ENCODE assay signal across 14 mouse cellular contexts in the genomic region with DNA sequence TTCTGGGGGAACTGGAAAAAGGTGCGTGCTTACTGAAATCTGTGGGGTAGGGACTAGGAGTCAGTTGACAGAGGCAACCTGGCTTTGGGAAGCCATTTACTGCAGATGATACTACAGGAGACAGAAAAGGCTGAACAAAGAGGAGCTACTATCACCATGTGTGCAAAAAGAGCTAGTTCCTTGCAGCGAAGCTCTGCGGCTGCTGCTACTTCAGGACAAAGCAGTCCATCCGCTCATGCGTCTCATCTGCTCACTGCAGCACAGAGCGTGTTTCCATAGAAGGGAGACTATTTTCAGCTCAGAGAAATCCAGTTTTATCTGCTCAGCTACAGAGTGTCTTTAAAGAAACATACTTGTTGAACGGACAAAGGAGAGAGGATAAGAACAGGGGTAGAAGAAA.
A peak's percentile ranks its signal among the peaks of the same experiment; 100 is the strongest.
DNase-seq lines count a peak whose midpoint lies in the region; ATAC-seq and TF ChIP-seq lines count a peak whose summit lies in the region.
"Had no signal": no experiment of that assay in that cellular context is flagged by ENCODE, and none has a peak within 500 bp of the region (broad histone marks: within the 10 kb centered on the region; RNA-seq: fewer than 3 reads in every experiment).

No protein-coding gene starts in this region.

- TF ChIP-seq CTCF in hindbrain, postnatal 0 days (IDR thresholded peaks at IDR 0.05; ENCODE audit: low read depth) = no peak
- no peak for TF ChIP-seq CTCF in liver, postnatal 0 days (IDR thresholded peaks at IDR 0.05; ENCODE audit: low read depth)

- no peak overlapping the region for H3K9ac ChIP-seq in hindbrain, postnatal 0 days (replicated peaks; ENCODE audit: low read length)
- no peak overlapping the region for H3K9ac ChIP-seq in hindbrain, embryonic 14.5 days
- no peak overlapping the region for H3K9ac ChIP-seq in liver, postnatal 0 days (replicated peaks)
- H3K9ac ChIP-seq: limb, embryonic 15.5 days; neural tube, embryonic 13.5 days had no signal

- H3K4me1 ChIP-seq in hindbrain, postnatal 0 days (ENCODE audit: insufficient read depth, low read length) = no peaks in the 10 kb centered on the region
- no peaks in the 10 kb centered on the region for H3K4me1 ChIP-seq in hindbrain, embryonic 14.5 days (replicated peaks; ENCODE audit: control insufficient read depth, insufficient read depth, low read length)
- H3K4me1 ChIP-seq in liver, postnatal 0 days (ENCODE audit: insufficient read depth) = no peaks in the 10 kb centered on the region
- H3K4me1 ChIP-seq: limb, embryonic 15.5 days had no signal

- H3K27ac ChIP-seq in hindbrain, postnatal 0 days = no peak overlapping the region
- no peak overlapping the region for H3K27ac ChIP-seq in hindbrain, embryonic 14.5 days
- no peak overlapping the region for H3K27ac ChIP-seq in liver, postnatal 0 days (ENCODE audit: low read depth)
- H3K27ac ChIP-seq: embryonic facial prominence, embryonic 10.5 days; limb, embryonic 15.5 days; neural tube, embryonic 13.5 days had no signal

- TF ChIP-seq EP300 in liver, postnatal 0 days (IDR thresholded peaks at IDR 0.05; ENCODE audit: low read depth) = no peak

- H3K9me3 ChIP-seq in hindbrain, postnatal 0 days (ENCODE audit: low read length) = no peaks in the 10 kb centered on the region
- H3K9me3 ChIP-seq in hindbrain, embryonic 14.5 days (ENCODE audit: control insufficient read depth, low read length) = no peaks in the 10 kb centered on the region
- H3K9me3 ChIP-seq in liver, postnatal 0 days (ENCODE audit: low read length) = no peaks in the 10 kb centered on the region; the same call in 1 of the 2 replicates
- H3K9me3 ChIP-seq: embryonic facial prominence, embryonic 10.5 days; limb, embryonic 15.5 days; neural tube, embryonic 13.5 days had no signal

- H3K4me3 ChIP-seq in hindbrain, postnatal 0 days (ENCODE audit: low read length) = no peak overlapping the region
- no peak overlapping the region for H3K4me3 ChIP-seq in hindbrain, embryonic 14.5 days (replicated peaks; ENCODE audit: low read length)
- no peak overlapping the region for H3K4me3 ChIP-seq in liver, postnatal 0 days (ENCODE audit: low read depth, low read length)
- H3K4me3 ChIP-seq: embryonic facial prominence, embryonic 10.5 days; limb, embryonic 15.5 days; neural tube, embryonic 13.5 days had no signal

- peak; percentile 5 for DNase-seq in embryo, embryonic 10 days (ENCODE audit: low spot score)
- DNase-seq in embryo, embryonic 11 days = no peak
- DNase-seq in hindbrain, postnatal 0 days (ENCODE audit: low spot score) = peak; percentile 10
- DNase-seq in hindbrain, embryonic 14.5 days (ENCODE audit: low spot score) = no peak
- DNase-seq in frontal cortex, postnatal 14 days (ENCODE audit: low spot score in 2 of 2) = peak; percentile 14 to 23
- peak; percentile 40 to 48 for DNase-seq in right cerebral cortex, adult 2 months (ENCODE audit: low spot score in 2 of 2)
- DNase-seq in liver, postnatal 0 days = no peak
- DNase-seq in gastrocnemius, adult 8-10 months (ENCODE audit: low spot score in 2 of 2) = no peak
- DNase-seq: adrenal gland, postnatal 36 days; cerebellum, adult 2 months; kidney, postnatal 36 days had no signal

- ATAC-seq in hindbrain, postnatal 0 days = no peak
- ATAC-seq in hindbrain, embryonic 14.5 days (ENCODE audit: low FRiP score) = no peak
- no peak for ATAC-seq in liver, postnatal 0 days

- WGBS in hindbrain, postnatal 0 days = 55% methylated on average over 7 of the region's 7 CpGs
- WGBS in hindbrain, embryonic 14.5 days = 77% methylated on average over 7 of the region's 7 CpGs
- WGBS in liver, postnatal 0 days (ENCODE audit: insufficient replicate concordance) = 73% methylated on average over 7 of the region's 7 CpGs

- no peaks in the 10 kb centered on the region for H3K27me3 ChIP-seq in hindbrain, postnatal 0 days (ENCODE audit: insufficient read depth, low read length)
- H3K27me3 ChIP-seq in hindbrain, embryonic 14.5 days (ENCODE audit: control insufficient read depth, insufficient read depth, low read length) = no peaks in the 10 kb centered on the region
- no peaks in the 10 kb centered on the region for H3K27me3 ChIP-seq in liver, postnatal 0 days (ENCODE audit: insufficient read depth, low read length)
- H3K27me3 ChIP-seq: limb, embryonic 15.5 days; neural tube, embryonic 13.5 days had no signal

- no peak overlapping the region for H3K4me2 ChIP-seq in hindbrain, postnatal 0 days (ENCODE audit: low read depth, low read length)
- no peak overlapping the region for H3K4me2 ChIP-seq in hindbrain, embryonic 14.5 days (replicated peaks)
- H3K4me2 ChIP-seq in liver, postnatal 0 days (ENCODE audit: low read depth, low read length) = no peak overlapping the region
- H3K4me2 ChIP-seq: limb, embryonic 15.5 days; neural tube, embryonic 13.5 days had no signal

- no peaks in the 10 kb centered on the region for H3K36me3 ChIP-seq in hindbrain, postnatal 0 days (ENCODE audit: insufficient read depth, low read length)
- H3K36me3 ChIP-seq in hindbrain, embryonic 14.5 days (replicated peaks; ENCODE audit: control insufficient read depth, insufficient read depth) = no peaks in the 10 kb centered on the region
- no peaks in the 10 kb centered on the region for H3K36me3 ChIP-seq in liver, postnatal 0 days (replicated peaks; ENCODE audit: insufficient read depth, low read length)
- H3K36me3 ChIP-seq: embryonic facial prominence, embryonic 10.5 days; limb, embryonic 15.5 days; neural tube, embryonic 13.5 days had no signal

Comparison
In these comparisons a context has a peak if more than half of its experiments do, and no peak if none do; other contexts are left out.
1. DNase-seq: peak in embryo, embryonic 10 days (single experiment), hindbrain, postnatal 0 days (single experiment), frontal cortex, postnatal 14 days (2 of 2) and right cerebral cortex, adult 2 months (2 of 2); none in embryo, embryonic 11 days (single experiment), hindbrain, embryonic 14.5 days (single experiment), liver, postnatal 0 days (single experiment) and gastrocnemius, adult 8-10 months (0 of 2).